Mouse (Mus musculus): ENCODE data around the gene Ang. TPM values are rescaled to one million over a fixed set of nuclear protein-coding genes. Genes with fewer than 3 reads are reported as not detected.

Ang gene
- polyA plus RNA-seq, 1 experiment, result 2.9 TPM

- H3K4me1 ChIP-seq (ENCODE audit: control insufficient read depth, insufficient read depth, low read length), result no peaks in the 10 kb centered on the region
- no peak within 1 kb of the TSS for H3K27ac ChIP-seq (ENCODE audit: insufficient read depth, low read length)
- WGBS, result 32% methylated on average over 12 of the region's 12 CpGs
- TF ChIP-seq POLR2A (IDR thresholded peaks at IDR 0.05; ENCODE audit: borderline replicate concordance, insufficient read depth, low read length) (no peak), CTCF (IDR thresholded peaks at IDR 0.05; ENCODE audit: borderline replicate concordance, insufficient read depth, low read depth, low read length) (no peak)
- H3K27me3 ChIP-seq (ENCODE audit: control insufficient read depth, insufficient read depth, low read length), result no peaks in the 10 kb centered on the region
- no peak for DNase-seq
- no peak within 1 kb of the TSS for H3K4me3 ChIP-seq (replicated peaks; ENCODE audit: insufficient read depth, low read depth, low read length)
These were observed 23.1 kb downstream of the Ang start, which contains the start of gene Eddm3b for GRCm38 (mm10) chr14:51113916-51114560. Eddm3b (plus strand) TSS chr14:51114426.

GRCm38 (mm10) chr14:51125684-51126083 lies 34.7 kb downstream of the Ang start:
- TF ChIP-seq POLR2A (IDR thresholded peaks at IDR 0.05; ENCODE audit: borderline replicate concordance, insufficient read depth, low read length) (no peak), CTCF (IDR thresholded peaks at IDR 0.05; ENCODE audit: borderline replicate concordance, insufficient read depth, low read depth, low read length) (no peak)
- 90% methylated on average over 6 of the region's 6 CpGs for WGBS

GRCm38 (mm10) chr14:51127648-51128258 lies 36.8 kb downstream of the Ang start:
- no peak for DNase-seq
- TF ChIP-seq POLR2A (IDR thresholded peaks at IDR 0.05; ENCODE audit: borderline replicate concordance, insufficient read depth, low read length), result no peak
- TF ChIP-seq CTCF (IDR thresholded peaks at IDR 0.05; ENCODE audit: borderline replicate concordance, insufficient read depth, low read depth, low read length), result no peak
- Histone ChIP-seq H3K27ac (ENCODE audit: insufficient read depth, low read length) (no peak overlapping the region), H3K27me3 (ENCODE audit: control insufficient read depth, insufficient read depth, low read length) (no peaks in the 10 kb centered on the region), H3K4me3 (replicated peaks; ENCODE audit: insufficient read depth, low read depth, low read length) (no peak overlapping the region), H3K4me1 (ENCODE audit: control insufficient read depth, insufficient read depth, low read length) (no peaks in the 10 kb centered on the region)
- 32% methylated on average over 2 of the region's 2 CpGs for WGBS

More at GRCm38 (mm10) chr14:51125684-51126083, 34.7 kb downstream of the Ang start:
- H3K27me3 ChIP-seq (ENCODE audit: control insufficient read depth, insufficient read depth, low read length), result no peaks in the 10 kb centered on the region
- no peaks in the 10 kb centered on the region for H3K4me1 ChIP-seq (ENCODE audit: control insufficient read depth, insufficient read depth, low read length)
- no peak for DNase-seq
- no peak overlapping the region for H3K4me3 ChIP-seq (replicated peaks; ENCODE audit: insufficient read depth, low read depth, low read length)
- no peak overlapping the region for H3K27ac ChIP-seq (ENCODE audit: insufficient read depth, low read length)

GRCm38 (mm10) chr14:51128775-51129623 lies 38.0 kb downstream of the Ang start:
- H3K27me3 ChIP-seq (ENCODE audit: control insufficient read depth, insufficient read depth, low read length), result no peaks in the 10 kb centered on the region
- no peak overlapping the region for H3K4me3 ChIP-seq (replicated peaks; ENCODE audit: insufficient read depth, low read depth, low read length)
- no peaks in the 10 kb centered on the region for H3K4me1 ChIP-seq (ENCODE audit: control insufficient read depth, insufficient read depth, low read length)
- 83% methylated on average over 9 of the region's 9 CpGs for WGBS
- H3K27ac ChIP-seq (ENCODE audit: insufficient read depth, low read length), result no peak overlapping the region
- TF ChIP-seq POLR2A (IDR thresholded peaks at IDR 0.05; ENCODE audit: borderline replicate concordance, insufficient read depth, low read length) (no peak), CTCF (IDR thresholded peaks at IDR 0.05; ENCODE audit: borderline replicate concordance, insufficient read depth, low read depth, low read length) (no peak)
- DNase-seq, result no peak

GRCm38 (mm10) chr14:51129624-51129975 lies 38.6 kb downstream of the Ang start:
- DNase-seq, result no peak
- Histone ChIP-seq H3K27ac (ENCODE audit: insufficient read depth, low read length) (no peak overlapping the region), H3K4me1 (ENCODE audit: control insufficient read depth, insufficient read depth, low read length) (no peaks in the 10 kb centered on the region), H3K27me3 (ENCODE audit: control insufficient read depth, insufficient read depth, low read length) (no peaks in the 10 kb centered on the region), H3K4me3 (replicated peaks; ENCODE audit: insufficient read depth, low read depth, low read length) (no peak overlapping the region)
- 70% methylated on average over 4 of the region's 4 CpGs for WGBS
- TF ChIP-seq POLR2A (IDR thresholded peaks at IDR 0.05; ENCODE audit: borderline replicate concordance, insufficient read depth, low read length), result no peak
- no peak for TF ChIP-seq CTCF (IDR thresholded peaks at IDR 0.05; ENCODE audit: borderline replicate concordance, insufficient read depth, low read depth, low read length)

- no peak overlapping the region for H3K27ac ChIP-seq (ENCODE audit: insufficient read depth, low read length)
- H3K27me3 ChIP-seq (ENCODE audit: control insufficient read depth, insufficient read depth, low read length), result no peaks in the 10 kb centered on the region
- H3K4me3 ChIP-seq (replicated peaks; ENCODE audit: insufficient read depth, low read depth, low read length), result no peak overlapping the region
- DNase-seq, result no peak
- no peak for TF ChIP-seq POLR2A (IDR thresholded peaks at IDR 0.05; ENCODE audit: borderline replicate concordance, insufficient read depth, low read length)
- WGBS, result 92% methylated on average over 9 of the region's 9 CpGs
- H3K4me1 ChIP-seq (ENCODE audit: control insufficient read depth, insufficient read depth, low read length), result no peaks in the 10 kb centered on the region
These were observed 39.5 kb downstream of the Ang start for GRCm38 (mm10) chr14:51130315-51130940.

GRCm38 (mm10) chr14:51131086-51131815 lies 40.3 kb downstream of the Ang start:
- H3K4me3 ChIP-seq (replicated peaks; ENCODE audit: insufficient read depth, low read depth, low read length), result no peak overlapping the region
- DNase-seq, result no peak
- H3K27ac ChIP-seq (ENCODE audit: insufficient read depth, low read length), result no peak overlapping the region
- H3K4me1 ChIP-seq (ENCODE audit: control insufficient read depth, insufficient read depth, low read length), result no peaks in the 10 kb centered on the region
- TF ChIP-seq CTCF (IDR thresholded peaks at IDR 0.05; ENCODE audit: borderline replicate concordance, insufficient read depth, low read depth, low read length), result no peak
- TF ChIP-seq POLR2A (IDR thresholded peaks at IDR 0.05; ENCODE audit: borderline replicate concordance, insufficient read depth, low read length), result no peak
- H3K27me3 ChIP-seq (ENCODE audit: control insufficient read depth, insufficient read depth, low read length), result no peaks in the 10 kb centered on the region
- 80% methylated on average over 7 of the region's 7 CpGs for WGBS

Measured in cerebellum, adult 2 months (tissue).